ENCODE assay signal across 18 mouse cellular contexts in genomic region chr13:101142761-101143160, GRCm38 (mm10).
DNase-seq lines count a peak whose midpoint lies in the region; TF ChIP-seq lines count a peak whose summit lies in the region.
"Had no signal": no experiment of that assay in that cellular context is flagged by ENCODE, and none has a peak within 500 bp of the region (broad histone marks: within the 10 kb centered on the region; RNA-seq: fewer than 3 reads in every experiment).

No protein-coding gene starts in this region.

- TF ChIP-seq CTCF in cerebellum, adult 2 months (IDR thresholded peaks at IDR 0.05; ENCODE audit: borderline replicate concordance, insufficient read depth, low read depth, low read length), result no peak

- no peaks in the 10 kb centered on the region for H3K36me3 ChIP-seq in myocyte (ENCODE audit: control insufficient read depth, insufficient read depth)
- H3K36me3 ChIP-seq: embryonic facial prominence, embryonic 12.5 days; heart, embryonic 13.5 days; hindbrain, embryonic 13.5 days; limb, embryonic 12.5 days; liver, embryonic 15.5 days; midbrain, embryonic 13.5 days; neural tube, embryonic 13.5 days had no signal

- no peaks in the 10 kb centered on the region for H3K79me2 ChIP-seq in myocyte (ENCODE audit: control insufficient read depth, insufficient read depth)

- 61% methylated on average over 3 of the region's 3 CpGs for WGBS in cerebellum, adult 2 months

- H3K4me1 ChIP-seq in cerebellum, adult 2 months (ENCODE audit: control insufficient read depth, insufficient read depth, low read length), result no peaks in the 10 kb centered on the region
- H3K4me1 ChIP-seq: embryonic facial prominence, embryonic 12.5 days; forebrain, embryonic 13.5 days; heart, embryonic 13.5 days; hindbrain, embryonic 13.5 days; limb, embryonic 12.5 days; liver, embryonic 15.5 days; midbrain, embryonic 13.5 days; neural tube, embryonic 13.5 days had no signal

- no peak for TF ChIP-seq POLR2A in myocyte (IDR thresholded peaks at IDR 0.05; ENCODE audit: insufficient read length, low read depth)
- TF ChIP-seq POLR2A in cerebellum, adult 2 months (IDR thresholded peaks at IDR 0.05; ENCODE audit: borderline replicate concordance, insufficient read depth, low read length), result no peak

- H3K4me2 ChIP-seq in myocyte (ENCODE audit: low read depth), result peak overlapping the region; percentile 15
- H3K4me2 ChIP-seq: embryonic facial prominence, embryonic 12.5 days; forebrain, embryonic 13.5 days; heart, embryonic 13.5 days; hindbrain, embryonic 13.5 days; limb, embryonic 12.5 days; liver, embryonic 15.5 days; midbrain, embryonic 13.5 days; neural tube, embryonic 13.5 days had no signal

- H3K27ac ChIP-seq in cerebellum, adult 2 months (ENCODE audit: insufficient read depth, low read length), result no peak overlapping the region
- H3K27ac ChIP-seq: embryonic facial prominence, embryonic 12.5 days; forebrain, embryonic 13.5 days; heart, embryonic 13.5 days; hindbrain, embryonic 13.5 days; limb, embryonic 12.5 days; liver, embryonic 15.5 days; midbrain, embryonic 13.5 days; neural tube, embryonic 13.5 days had no signal

- no peaks in the 10 kb centered on the region for H3K27me3 ChIP-seq in myocyte (ENCODE audit: control insufficient read depth, insufficient read depth, insufficient read length)
- no peaks in the 10 kb centered on the region for H3K27me3 ChIP-seq in cerebellum, adult 2 months (ENCODE audit: control insufficient read depth, insufficient read depth, low read length)
- H3K27me3 ChIP-seq: embryonic facial prominence, embryonic 12.5 days; forebrain, embryonic 13.5 days; heart, embryonic 13.5 days; hindbrain, embryonic 13.5 days; limb, embryonic 12.5 days; liver, embryonic 15.5 days; midbrain, embryonic 13.5 days; neural tube, embryonic 13.5 days had no signal

- H3K4me3 ChIP-seq in myocyte, result no peak overlapping the region
- no peak overlapping the region for H3K4me3 ChIP-seq in cerebellum, adult 2 months (replicated peaks; ENCODE audit: insufficient read depth, low read depth, low read length)
- H3K4me3 ChIP-seq: embryonic facial prominence, embryonic 12.5 days; erythroblast, embryonic 14.5 days; forebrain, embryonic 13.5 days; heart, embryonic 13.5 days; hindbrain, embryonic 13.5 days; limb, embryonic 12.5 days; liver, embryonic 15.5 days; midbrain, embryonic 13.5 days; neural tube, embryonic 13.5 days had no signal

- DNase-seq in heart, adult 18-20 months, result peak; percentile 2 to 8
- DNase-seq in heart, adult 9 months (ENCODE audit: low spot score in 2 of 2), result no peak
- peak; percentile 4 for DNase-seq in ovary, adult 18-20 months (ENCODE audit: low spot score)
- DNase-seq in ovary, postnatal 10 days (ENCODE audit: low spot score), result no peak
- peak; percentile 12 to 52 for DNase-seq in kidney, adult 8-10 months
- no peak for DNase-seq in cerebellum, adult 2 months
- DNase-seq: cerebellum, postnatal 10 days; retina, postnatal 1 day had no signal

- no peak overlapping the region for H3ac ChIP-seq in myocyte (ENCODE audit: control insufficient read depth, insufficient read length)

TF ChIP-seq in myocyte, 11 proteins besides CTCF, POLR2A, EP300 and RAD21:
- TF ChIP-seq MYOG (IDR thresholded peaks at IDR 0.05; ENCODE audit: control insufficient read depth in 1 of 3, insufficient read depth in 1 of 3, insufficient read length in 2 of 3, low read depth in 2 of 3), result no peak
- TF ChIP-seq TCF3 (IDR thresholded peaks at IDR 0.05; ENCODE audit: insufficient read length, low read depth), result no peak
- TF ChIP-seq SRF (IDR thresholded peaks at IDR 0.05; ENCODE audit: control insufficient read depth, insufficient read length, low read depth), result no peak
- TF ChIP-seq REST (IDR thresholded peaks at IDR 0.05; ENCODE audit: insufficient read depth, insufficient read length), result no peak
- no peak for TF ChIP-seq POLR2AphosphoS2 (IDR thresholded peaks at IDR 0.05; ENCODE audit: insufficient read length, low read depth)
- no peak for TF ChIP-seq USF1 (IDR thresholded peaks at IDR 0.05; ENCODE audit: low read depth)
- TF ChIP-seq E2F4 (IDR thresholded peaks at IDR 0.05; ENCODE audit: insufficient read depth), result no peak
- no peak for TF ChIP-seq TCF12 (IDR thresholded peaks at IDR 0.05; ENCODE audit: insufficient read depth, poor library complexity, severe bottlenecking)
- TF ChIP-seq MYOD1 (IDR thresholded peaks at IDR 0.05; ENCODE audit: control insufficient read depth in 1 of 3, insufficient read length in 2 of 3, low read depth in 2 of 3), result no peak
- TF ChIP-seq MAX (IDR thresholded peaks at IDR 0.05; ENCODE audit: low read depth), result no peak
- no peak for TF ChIP-seq CEBPB (IDR thresholded peaks at IDR 0.05; ENCODE audit: insufficient read depth, poor library complexity, severe bottlenecking)
TF ChIP-seq in myocyte: peak in this region for 0.

Comparison
In these comparisons a context has a peak if more than half of its experiments do, and no peak if none do; other contexts are left out.
1. DNase-seq: peak in heart, adult 18-20 months (2 of 2), ovary, adult 18-20 months (single experiment) and kidney, adult 8-10 months (2 of 2); none in heart, adult 9 months (0 of 2), ovary, postnatal 10 days (single experiment) and cerebellum, adult 2 months (0 of 2).